Mouse (Mus musculus): Measurements from ENCODE around the gene Actn4. TPM values are rescaled to one million over a fixed set of nuclear protein-coding genes. Genes with fewer than 3 reads are reported as not detected.
A peak's percentile ranks its signal among the peaks of the same experiment; 100 is the strongest.

The Actn4 gene
- polyA plus RNA-seq, 1 experiment, result 465 TPM

DNA sequence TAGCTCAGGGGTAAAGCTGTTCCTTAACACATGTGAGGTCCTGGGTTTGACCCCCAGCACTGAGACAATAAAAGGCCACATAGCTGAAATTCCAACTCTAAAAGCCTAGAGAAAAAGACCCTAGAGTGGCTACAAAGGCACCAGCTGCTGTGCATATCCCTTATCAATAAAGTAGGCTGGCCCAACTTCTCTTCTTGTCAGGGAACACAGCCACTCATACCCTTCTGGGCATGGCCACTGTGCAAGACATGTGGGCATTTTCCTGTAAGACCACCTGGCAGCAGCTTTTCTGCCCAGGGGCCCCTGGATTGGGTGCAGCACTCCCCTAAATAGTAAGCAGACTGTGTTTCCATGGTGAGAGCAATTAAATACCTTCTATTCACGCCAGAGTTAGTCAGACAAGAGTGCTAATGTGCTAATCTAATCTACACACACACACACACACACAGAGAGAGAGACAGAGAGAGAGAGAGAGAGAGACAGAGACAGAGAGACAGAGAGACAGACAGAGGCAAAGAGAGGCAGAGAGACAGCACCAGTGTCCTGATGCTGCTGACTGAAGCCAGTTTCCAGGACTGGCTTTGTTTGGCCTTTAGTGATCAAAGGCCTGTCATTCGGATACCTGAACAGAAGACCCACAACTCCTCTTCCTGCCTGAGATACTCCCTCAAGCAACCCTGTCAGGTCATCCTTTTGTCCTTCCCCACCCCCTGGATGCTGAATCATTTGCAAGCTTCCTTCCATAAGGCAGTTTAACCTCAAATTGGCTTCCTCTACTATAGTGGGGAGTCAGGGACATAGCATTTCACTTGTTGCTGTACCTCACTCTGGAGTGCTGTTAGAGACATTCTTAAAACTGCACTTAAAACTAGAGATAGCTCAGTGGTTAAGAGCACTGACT is 8.4 kb downstream of the Actn4 start:
- H3K79me3 ChIP-seq (ENCODE audit: low read depth), result peaks cover 87% of the 10 kb centered on the region
- no peak overlapping the region for H3K4me3 ChIP-seq (ENCODE audit: insufficient read depth, poor library complexity, severe bottlenecking)
- H3K36me3 ChIP-seq (ENCODE audit: control insufficient read depth, insufficient read depth), result peaks cover 35% of the 10 kb centered on the region
- H3K79me2 ChIP-seq (ENCODE audit: control insufficient read depth, insufficient read depth), result peaks cover 97% of the 10 kb centered on the region
- no peak for TF ChIP-seq CTCF (IDR thresholded peaks at IDR 0.05; ENCODE audit: control insufficient read depth, insufficient read depth, insufficient read length)
- TF ChIP-seq CEBPB (IDR thresholded peaks at IDR 0.05; ENCODE audit: low read depth), result no peak
- H3ac ChIP-seq (ENCODE audit: control insufficient read depth, insufficient read length, low read depth), result peak overlapping the region; percentile 6
- no peaks in the 10 kb centered on the region for H3K27me3 ChIP-seq (ENCODE audit: control insufficient read depth, insufficient read depth, insufficient read length)

DNA sequence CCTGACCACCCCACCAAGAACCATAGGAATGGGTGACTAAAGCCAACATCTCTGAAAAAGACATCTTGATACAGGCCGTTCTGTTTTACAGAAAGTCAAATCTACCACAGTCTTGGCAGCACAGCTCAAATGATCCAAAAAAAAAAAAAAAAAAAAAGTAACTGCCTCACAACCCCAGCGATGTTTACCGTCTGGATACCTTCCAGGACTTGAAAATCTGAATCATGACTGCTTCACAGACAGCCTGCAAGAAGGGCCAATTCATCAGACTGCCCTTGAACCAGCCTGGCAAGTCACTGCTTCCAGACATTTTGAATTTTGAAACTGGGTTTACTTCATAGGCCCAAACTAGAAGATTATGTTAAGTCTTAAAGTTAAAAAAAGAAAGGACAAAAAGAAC is 9.4 kb downstream of the Actn4 start:
- Histone ChIP-seq H3ac (ENCODE audit: control insufficient read depth, insufficient read length, low read depth) (no peak overlapping the region), H3K27me3 (ENCODE audit: control insufficient read depth, insufficient read depth, insufficient read length) (no peaks in the 10 kb centered on the region), H3K79me3 (ENCODE audit: low read depth) (peaks cover 88% of the 10 kb centered on the region), H3K79me2 (ENCODE audit: control insufficient read depth, insufficient read depth) (peaks cover 97% of the 10 kb centered on the region), H3K36me3 (ENCODE audit: control insufficient read depth, insufficient read depth) (peaks cover 40% of the 10 kb centered on the region), H3K4me3 (ENCODE audit: insufficient read depth, poor library complexity, severe bottlenecking) (no peak overlapping the region)
- TF ChIP-seq FOSL1 (IDR thresholded peaks at IDR 0.05; ENCODE audit: insufficient read depth, low read length, poor library complexity, severe bottlenecking) (no peak), CTCF (IDR thresholded peaks at IDR 0.05; ENCODE audit: control insufficient read depth, insufficient read depth, insufficient read length) (no peak), MAX (IDR thresholded peaks at IDR 0.05) (no peak), USF1 (IDR thresholded peaks at IDR 0.05; ENCODE audit: low read depth) (no peak), CEBPB (IDR thresholded peaks at IDR 0.05; ENCODE audit: low read depth) (no peak), MYOD1 (IDR thresholded peaks at IDR 0.05; ENCODE audit: control insufficient read depth, insufficient read length, low read depth) (no peak), MYOG (IDR thresholded peaks at IDR 0.05; ENCODE audit: control insufficient read depth, extremely low read depth, insufficient read length) (no peak)

DNA sequence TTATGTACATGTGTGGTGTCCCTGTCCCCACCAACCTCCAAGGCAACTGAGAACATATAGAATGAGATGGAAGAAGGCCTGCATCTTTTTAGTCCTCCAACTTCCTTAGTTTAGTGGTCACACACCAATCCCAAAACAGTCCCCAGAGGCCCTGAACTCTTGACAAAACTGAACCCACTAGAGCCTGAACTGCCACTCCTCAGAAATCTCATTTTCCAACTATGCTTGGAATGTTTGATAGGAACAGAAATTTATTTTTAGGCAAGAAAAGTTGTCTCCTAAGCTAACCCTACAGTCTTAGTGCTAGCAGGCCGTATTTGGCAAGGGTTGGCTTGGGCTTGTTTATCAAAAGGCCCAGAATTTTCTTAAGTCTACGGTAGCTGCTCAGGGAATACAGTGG is 10.4 kb downstream of the Actn4 start:
- Histone ChIP-seq H3K4me3 (ENCODE audit: insufficient read depth, poor library complexity, severe bottlenecking) (no peak overlapping the region), H3K79me2 (ENCODE audit: control insufficient read depth, insufficient read depth) (peaks cover 97% of the 10 kb centered on the region), H3ac (ENCODE audit: control insufficient read depth, insufficient read length, low read depth) (peak overlapping the region; percentile 38), H3K27me3 (ENCODE audit: control insufficient read depth, insufficient read depth, insufficient read length) (no peaks in the 10 kb centered on the region), H3K36me3 (ENCODE audit: control insufficient read depth, insufficient read depth) (peaks cover 35% of the 10 kb centered on the region), H3K79me3 (ENCODE audit: low read depth) (peaks cover 88% of the 10 kb centered on the region)
- TF ChIP-seq FOSL1 (IDR thresholded peaks at IDR 0.05; ENCODE audit: insufficient read depth, low read length, poor library complexity, severe bottlenecking) (no peak), MYOD1 (IDR thresholded peaks at IDR 0.05; ENCODE audit: control insufficient read depth, insufficient read length, low read depth) (no peak), CTCF (IDR thresholded peaks at IDR 0.05; ENCODE audit: control insufficient read depth, insufficient read depth, insufficient read length) (no peak), MAX (IDR thresholded peaks at IDR 0.05) (no peak)

DNA sequence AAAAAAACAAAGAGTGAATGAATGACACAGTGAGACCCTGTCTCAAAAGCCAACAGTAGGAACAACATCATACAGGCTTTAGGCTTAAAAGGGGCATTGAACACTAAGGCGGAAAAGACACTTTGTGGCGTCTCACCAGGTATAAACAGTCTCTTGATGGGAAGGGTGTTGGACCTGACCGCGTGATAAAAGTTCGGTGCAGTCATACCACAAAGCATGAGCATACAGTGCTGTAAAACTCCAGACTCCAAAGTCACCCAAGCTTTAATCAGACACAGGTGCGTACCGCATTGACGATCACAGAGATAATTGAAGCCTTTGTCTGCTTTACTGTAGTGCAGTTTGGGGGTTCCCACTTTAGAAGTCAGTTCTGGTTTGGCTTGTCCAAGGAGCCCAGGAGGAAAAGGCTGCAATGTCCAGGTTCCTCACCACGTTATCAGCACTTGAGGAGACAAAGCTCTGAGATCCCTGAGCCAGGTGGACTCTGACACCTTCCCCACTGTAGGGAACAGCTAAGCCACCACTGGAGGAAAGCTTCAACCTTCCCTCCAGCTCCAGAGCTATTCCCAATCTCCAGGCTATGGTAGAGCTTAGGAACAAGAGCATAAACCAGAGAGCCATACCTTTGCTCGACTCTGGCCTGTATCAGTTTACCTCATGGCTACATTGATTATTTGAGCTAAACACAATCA is 11.6 kb downstream of the Actn4 start:
- peaks cover 31% of the 10 kb centered on the region for H3K36me3 ChIP-seq (ENCODE audit: control insufficient read depth, insufficient read depth)
- no peak overlapping the region for H3K4me3 ChIP-seq (ENCODE audit: insufficient read depth, poor library complexity, severe bottlenecking)
- TF ChIP-seq CEBPB (IDR thresholded peaks at IDR 0.05; ENCODE audit: low read depth) (no peak), FOSL1 (IDR thresholded peaks at IDR 0.05; ENCODE audit: insufficient read depth, low read length, poor library complexity, severe bottlenecking) (no peak), MYOD1 (IDR thresholded peaks at IDR 0.05; ENCODE audit: control insufficient read depth, insufficient read length, low read depth) (no peak), MYOG (IDR thresholded peaks at IDR 0.05; ENCODE audit: control insufficient read depth, extremely low read depth, insufficient read length) (no peak), MAX (IDR thresholded peaks at IDR 0.05) (no peak), USF1 (IDR thresholded peaks at IDR 0.05; ENCODE audit: low read depth) (no peak), CTCF (IDR thresholded peaks at IDR 0.05; ENCODE audit: control insufficient read depth, insufficient read depth, insufficient read length) (no peak)
- peaks cover 87% of the 10 kb centered on the region for H3K79me3 ChIP-seq (ENCODE audit: low read depth)
- no peak overlapping the region for H3ac ChIP-seq (ENCODE audit: control insufficient read depth, insufficient read length, low read depth)
- peaks cover 97% of the 10 kb centered on the region for H3K79me2 ChIP-seq (ENCODE audit: control insufficient read depth, insufficient read depth)
- no peaks in the 10 kb centered on the region for H3K27me3 ChIP-seq (ENCODE audit: control insufficient read depth, insufficient read depth, insufficient read length)

DNA sequence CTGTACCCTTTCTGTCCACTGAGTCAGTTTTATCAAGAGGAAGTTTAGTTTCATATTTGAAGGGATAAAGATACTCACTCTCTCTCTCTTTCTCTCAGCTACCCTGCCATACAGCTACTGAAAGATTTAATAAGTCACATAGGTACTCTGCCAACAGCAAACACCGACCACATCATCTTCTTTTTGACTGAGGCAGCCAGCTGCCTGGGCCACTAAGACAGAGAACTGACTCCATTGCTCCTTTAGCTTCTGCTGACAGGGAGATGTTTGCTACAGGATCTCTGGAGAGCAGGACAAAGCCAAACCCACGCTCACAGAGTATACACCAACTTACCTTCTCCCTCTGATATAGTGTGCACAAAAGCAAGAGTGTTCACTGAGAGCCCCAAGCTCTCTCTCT is 12.8 kb downstream of the Actn4 start:
- TF ChIP-seq MYOD1 (IDR thresholded peaks at IDR 0.05; ENCODE audit: control insufficient read depth, insufficient read length, low read depth) (peak; percentile 41), MAX (IDR thresholded peaks at IDR 0.05) (no peak), CTCF (IDR thresholded peaks at IDR 0.05; ENCODE audit: control insufficient read depth, insufficient read depth, insufficient read length) (no peak), USF1 (IDR thresholded peaks at IDR 0.05; ENCODE audit: low read depth) (peak; percentile 18), CEBPB (IDR thresholded peaks at IDR 0.05; ENCODE audit: low read depth) (no peak)
- Histone ChIP-seq H3K27me3 (ENCODE audit: control insufficient read depth, insufficient read depth, insufficient read length) (no peaks in the 10 kb centered on the region), H3K79me2 (ENCODE audit: control insufficient read depth, insufficient read depth) (peaks cover 97% of the 10 kb centered on the region), H3K4me3 (ENCODE audit: insufficient read depth, poor library complexity, severe bottlenecking) (no peak overlapping the region), H3K79me3 (ENCODE audit: low read depth) (peaks cover 86% of the 10 kb centered on the region), H3ac (ENCODE audit: control insufficient read depth, insufficient read length, low read depth) (no peak overlapping the region), H3K36me3 (ENCODE audit: control insufficient read depth, insufficient read depth) (peaks cover 31% of the 10 kb centered on the region)
